Mouse (Mus musculus) gastrocnemius, adult 18-20 months (tissue): ENCODE data around the gene Pgam2. TPM values are rescaled to one million over a fixed set of nuclear protein-coding genes. Genes with fewer than 3 reads are reported as not detected.

ENCODE experiments used
- DNase-seq: peaks from one replicate; pipeline ENCODE4 v3.0.0; 2021; ENCODE audit warnings: low spot score
- total RNA-seq, 2 experiments: library from RNA; stranded (reverse); gene quantifications; 2 replicates each; pipeline ENCODE4 v1.2.3; 2021

Pgam2 gene
- total RNA-seq, 2 experiments from 2014 or later: 2,496 to 2,633 TPM

GRCm38 (mm10) chr11:5780035-5780499 is 23.5 kb downstream of the Pgam2 start:
- DNase-seq: no peak

GRCm38 (mm10) chr11:5778481-5778880 is 25.1 kb downstream of the Pgam2 start:
- DNase-seq: no peak

GRCm38 (mm10) chr11:5766019-5766418 is 37.5 kb downstream of the Pgam2 start:
- no peak for DNase-seq

GRCm38 (mm10) chr11:5762633-5762982 is 40.9 kb downstream of the Pgam2 start:
- no peak for DNase-seq

GRCm38 (mm10) chr11:5761820-5762632 is 41.5 kb downstream of the Pgam2 start, which contains the start of gene Urgcp:
Urgcp (minus strand) TSS chr11:5762376.
- DNase-seq: peak; percentile 95

- no peak for DNase-seq
Observed at GRCm38 (mm10) chr11:5753755-5754154, 49.8 kb downstream of the Pgam2 start.

Other genes with a start within 250 kb of the Pgam2 start
- gene Ankrd36, start 234.0 kb downstream of the Pgam2 start, total RNA-seq: not detected
- gene Mrps24, start 88.1 kb downstream of the Pgam2 start, total RNA-seq: 100 to 1,000 TPM in 1 of 2 experiments, 10 to 100 TPM in 1; 95.5 to 103 TPM
- 10 to 100 TPM; 38.8 to 48.7 TPM for gene Urgcp, start 41.4 kb downstream of the Pgam2 start, total RNA-seq
- gene Dbnl, start 15.2 kb downstream of the Pgam2 start, total RNA-seq: 10 to 100 TPM; 11.1 to 12.7 TPM
- 1 to 10 TPM; 2.0 to 2.3 TPM for gene Polm, start 34.3 kb upstream of the Pgam2 start, total RNA-seq
- 10 to 100 TPM; 61.2 to 83.6 TPM for gene Aebp1, start 58.2 kb upstream of the Pgam2 start, total RNA-seq
- 10 to 100 TPM; 44.5 to 45.6 TPM for gene Pold2, start 74.6 kb upstream of the Pgam2 start, total RNA-seq
- not detected for gene Myl7, start 95.0 kb upstream of the Pgam2 start, total RNA-seq
- gene Gck, start 146.3 kb upstream of the Pgam2 start, total RNA-seq: 1 to 10 TPM; 2.0 to 3.3 TPM
- 10 to 100 TPM; 37.0 to 44.9 TPM for gene Ykt6, start 152.0 kb upstream of the Pgam2 start, total RNA-seq